Mouse (Mus musculus) ES-E14 (cell line): ENCODE data around the gene Trcg1.

Experiments
- CHD2 ChIP-seq: IDR thresholded peaks from 2 replicates; pipeline ENCODE4 v1.6.1; 2014; ENCODE audit warnings: mild to moderate bottlenecking, low read depth, low read length, inconsistent platforms
- ZC3H11A ChIP-seq: IDR thresholded peaks from 2 replicates; pipeline ENCODE4 v1.6.1; 2012; ENCODE audit warnings: low read depth, mild to moderate bottlenecking, inconsistent platforms, low read length, borderline replicate concordance
- ZNF384 ChIP-seq: IDR thresholded peaks from 2 replicates; pipeline ENCODE4 v1.6.1; 2012; ENCODE audit warnings: low read depth, low read length, inconsistent platforms

DNA sequence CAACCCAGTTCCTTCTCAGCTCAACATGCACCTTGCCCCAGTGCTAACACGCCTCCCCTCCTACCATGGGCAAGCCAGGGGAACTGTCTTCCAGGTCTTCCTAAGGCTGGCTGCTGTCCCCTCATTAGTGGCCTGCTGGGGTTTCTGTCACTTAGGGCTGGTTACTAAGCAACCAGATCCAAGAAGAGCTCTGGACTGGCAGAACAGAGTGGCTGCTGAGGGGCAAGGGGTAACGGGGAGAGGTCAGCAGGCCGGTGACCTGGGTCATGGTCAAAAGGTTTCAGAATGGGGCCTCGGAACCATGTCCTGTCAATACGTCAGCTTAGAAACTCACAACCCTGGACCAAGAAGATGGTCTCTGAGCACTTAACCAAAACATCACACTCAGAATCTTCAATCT lies 31.1 kb downstream of the Trcg1 start:
- TF ChIP-seq ZNF384 (no peak), ZC3H11A (no peak), CHD2 (no peak)
